Mouse (Mus musculus): ENCODE data around the gene AC170998.1. TPM values are rescaled to one million over a fixed set of nuclear protein-coding genes. Genes with fewer than 3 reads are reported as not detected.
"Not testable (repeated sequence)": the region's sequence is repeated elsewhere in the genome, so short reads cannot be mapped to it uniquely, and the experiment has no call there.

AC170998.1 gene
- total and polyA plus RNA-seq, 2 experiments from 2014 or later, result 1.00 TPM; not detected in 1

- 4% methylated on average over 24 of the region's 24 CpGs for WGBS
- DNase-seq (ENCODE audit: low spot score) (no peak), ATAC-seq (ENCODE audit: insufficient read depth, low read depth) (no peak)
- H3K4me1 ChIP-seq (ENCODE audit: control insufficient read depth, insufficient read depth), result peaks cover 15% of the 10 kb centered on the region
- H3K27me3 ChIP-seq (ENCODE audit: control insufficient read depth, insufficient read depth, low read length), result peaks cover 37% of the 10 kb centered on the region
- H3K9me3 ChIP-seq (replicated peaks; ENCODE audit: control insufficient read depth, low read length), result no peaks in the 10 kb centered on the region
- peak overlapping the region; percentile 43 for H3K9ac ChIP-seq (replicated peaks; ENCODE audit: low read depth, low read length)
- no peak overlapping the region for H3K27ac ChIP-seq (ENCODE audit: low read depth)
- peak overlapping the region; percentile 43 for H3K4me3 ChIP-seq (ENCODE audit: low read depth, low read length)
- peak overlapping the region; percentile 59 for H3K4me2 ChIP-seq (ENCODE audit: low read depth, low read length)
- no peak for TF ChIP-seq EP300 (IDR thresholded peaks at IDR 0.05; ENCODE audit: low read depth)
- TF ChIP-seq CTCF (IDR thresholded peaks at IDR 0.05; ENCODE audit: low read depth), result no peak
- H3K36me3 ChIP-seq (replicated peaks; ENCODE audit: control insufficient read depth, insufficient read depth, low read length), result no peaks in the 10 kb centered on the region
Observed at GRCm38 (mm10) chr17:28769875-28770421, 44.1 kb downstream of the AC170998.1 start.

DNA sequence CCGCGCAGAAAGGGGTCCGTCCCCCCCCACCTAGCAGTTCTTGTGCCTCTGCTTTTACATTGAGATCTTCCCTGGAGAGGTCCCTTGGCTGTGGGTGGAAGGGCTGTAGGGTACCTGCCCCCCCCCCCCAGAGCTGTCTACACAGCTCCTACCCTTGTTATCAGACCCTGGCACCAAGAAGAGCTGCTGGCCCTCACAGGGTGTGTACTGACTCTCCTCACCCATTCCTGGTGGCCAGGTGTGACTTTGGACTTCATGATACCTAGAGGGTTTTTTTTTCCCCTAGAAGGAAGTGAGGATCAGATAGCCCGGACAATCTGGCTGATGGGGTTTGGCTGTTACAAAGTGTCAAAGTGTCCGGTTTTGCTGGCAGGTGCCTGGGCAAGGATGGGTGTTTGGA is 45.4 kb downstream of the AC170998.1 start:
- Histone ChIP-seq H3K4me3 (ENCODE audit: low read depth, low read length) (no peak overlapping the region), H3K9ac (replicated peaks; ENCODE audit: low read depth, low read length) (no peak overlapping the region), H3K4me1 (ENCODE audit: control insufficient read depth, insufficient read depth) (peaks cover 15% of the 10 kb centered on the region), H3K27me3 (ENCODE audit: control insufficient read depth, insufficient read depth, low read length) (peaks cover 37% of the 10 kb centered on the region), H3K4me2 (ENCODE audit: low read depth, low read length) (no peak overlapping the region), H3K9me3 (replicated peaks; ENCODE audit: control insufficient read depth, low read length) (no peaks in the 10 kb centered on the region), H3K27ac (ENCODE audit: low read depth) (no peak overlapping the region), H3K36me3 (replicated peaks; ENCODE audit: control insufficient read depth, insufficient read depth, low read length) (no peaks in the 10 kb centered on the region)
- TF ChIP-seq EP300 (IDR thresholded peaks at IDR 0.05; ENCODE audit: low read depth), result no peak
- TF ChIP-seq CTCF (IDR thresholded peaks at IDR 0.05; ENCODE audit: low read depth), result no peak
- DNase-seq (ENCODE audit: low spot score) (no peak), ATAC-seq (ENCODE audit: insufficient read depth, low read depth) (no peak)
- WGBS, result 89% methylated on average over 5 of the region's 5 CpGs

DNA sequence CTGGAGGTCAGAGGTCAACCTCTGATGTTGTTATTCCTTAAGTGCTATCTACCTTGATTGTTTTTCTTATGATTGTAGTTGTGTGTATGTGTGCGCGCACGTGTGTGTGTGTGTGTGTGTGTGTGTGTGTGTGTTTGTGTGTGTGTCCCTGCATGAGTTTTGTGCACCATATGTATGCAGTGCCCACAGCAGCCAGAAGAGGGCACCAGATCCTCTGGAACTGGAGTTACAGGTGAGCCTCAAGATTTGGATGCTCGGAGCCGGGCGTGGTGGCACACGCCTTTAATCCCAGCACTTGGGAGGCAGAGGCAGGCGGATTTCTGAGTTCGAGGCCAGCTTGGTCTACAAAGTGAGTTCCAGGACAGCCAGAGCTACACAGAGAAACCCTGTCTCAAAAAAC is 48.4 kb downstream of the AC170998.1 start:
- H3K27ac ChIP-seq (ENCODE audit: low read depth); H3K9ac ChIP-seq (replicated peaks; ENCODE audit: low read depth, low read length); DNase-seq (ENCODE audit: low spot score); H3K9me3 ChIP-seq (replicated peaks; ENCODE audit: control insufficient read depth, low read length); H3K4me2 ChIP-seq (ENCODE audit: low read depth, low read length); H3K4me3 ChIP-seq (ENCODE audit: low read depth, low read length); H3K36me3 ChIP-seq (replicated peaks; ENCODE audit: control insufficient read depth, insufficient read depth, low read length); ATAC-seq (ENCODE audit: insufficient read depth, low read depth): not testable (repeated sequence)
- Histone ChIP-seq H3K27me3 (ENCODE audit: control insufficient read depth, insufficient read depth, low read length) (peaks cover 24% of the 10 kb centered on the region), H3K4me1 (ENCODE audit: control insufficient read depth, insufficient read depth) (peaks cover 12% of the 10 kb centered on the region)
- 91% methylated on average over 7 of the region's 9 CpGs for WGBS

- H3K27me3 ChIP-seq (ENCODE audit: control insufficient read depth, insufficient read depth, low read length), result peaks cover 16% of the 10 kb centered on the region
- H3K9me3 ChIP-seq (replicated peaks; ENCODE audit: control insufficient read depth, low read length), result no peaks in the 10 kb centered on the region
- H3K36me3 ChIP-seq (replicated peaks; ENCODE audit: control insufficient read depth, insufficient read depth, low read length), result no peaks in the 10 kb centered on the region
- DNase-seq (ENCODE audit: low spot score) (no peak), ATAC-seq (ENCODE audit: insufficient read depth, low read depth) (no peak)
- WGBS, result 69% methylated on average over 4 of the region's 4 CpGs
- H3K4me3 ChIP-seq (ENCODE audit: low read depth, low read length), result no peak overlapping the region
- H3K4me1 ChIP-seq (ENCODE audit: control insufficient read depth, insufficient read depth), result peaks cover 3% of the 10 kb centered on the region; the same call in 1 of the 2 replicates
- no peak overlapping the region for H3K4me2 ChIP-seq (ENCODE audit: low read depth, low read length)
- no peak for TF ChIP-seq CTCF (IDR thresholded peaks at IDR 0.05; ENCODE audit: low read depth)
- TF ChIP-seq EP300 (IDR thresholded peaks at IDR 0.05; ENCODE audit: low read depth), result no peak
- no peak overlapping the region for H3K9ac ChIP-seq (replicated peaks; ENCODE audit: low read depth, low read length)
- H3K27ac ChIP-seq (ENCODE audit: low read depth), result no peak overlapping the region
Observed at GRCm38 (mm10) chr17:28775161-28775560, 49.3 kb downstream of the AC170998.1 start.

Other genes starting within 250 kb of the AC170998.1 start
- 19.4 and 37.3 TPM in 2 replicates for gene Fkbp5, start 208.6 kb upstream of the AC170998.1 start, total RNA-seq (2014; rRNA removed; ENCODE audit: low replicate concordance)
- gene Fkbp5, start 208.6 kb upstream of the AC170998.1 start, polyA plus RNA-seq (2015; fragmentation: Nextera tagmentation; extraction: Ambion mirVana), result 7.6 and 8.3 TPM in 2 replicates
- gene Armc12, start 195.3 kb upstream of the AC170998.1 start, total RNA-seq (2014; rRNA removed; ENCODE audit: low replicate concordance), result not detected in 2 replicates
- gene Armc12, start 195.3 kb upstream of the AC170998.1 start, polyA plus RNA-seq (2015; fragmentation: Nextera tagmentation; extraction: Ambion mirVana), result not detected in 2 replicates
- gene Clpsl2, start 176.7 kb upstream of the AC170998.1 start, total RNA-seq (2014; rRNA removed; ENCODE audit: low replicate concordance), result not detected in 2 replicates
- not detected in 2 replicates for gene Clpsl2, start 176.7 kb upstream of the AC170998.1 start, polyA plus RNA-seq (2015; fragmentation: Nextera tagmentation; extraction: Ambion mirVana)
- not detected in 2 replicates for gene Clps, start 165.3 kb upstream of the AC170998.1 start, total RNA-seq (2014; rRNA removed; ENCODE audit: low replicate concordance)
- not detected in 2 replicates for gene Clps, start 165.3 kb upstream of the AC170998.1 start, polyA plus RNA-seq (2015; fragmentation: Nextera tagmentation; extraction: Ambion mirVana)
- gene Lhfpl5, start 150.4 kb upstream of the AC170998.1 start, total RNA-seq (2014; rRNA removed; ENCODE audit: low replicate concordance), result not detected in 2 replicates
- 0.07 and 0.10 TPM in 2 replicates for gene Lhfpl5, start 150.4 kb upstream of the AC170998.1 start, polyA plus RNA-seq (2015; fragmentation: Nextera tagmentation; extraction: Ambion mirVana)
- gene Srpk1, start 103.4 kb upstream of the AC170998.1 start, total RNA-seq (2014; rRNA removed; ENCODE audit: low replicate concordance), result 16.6 and 21.0 TPM in 2 replicates
- 29.3 and 29.9 TPM in 2 replicates for gene Srpk1, start 103.4 kb upstream of the AC170998.1 start, polyA plus RNA-seq (2015; fragmentation: Nextera tagmentation; extraction: Ambion mirVana)
- not detected in 2 replicates for gene Slc26a8, start 35.9 kb upstream of the AC170998.1 start, total RNA-seq (2014; rRNA removed; ENCODE audit: low replicate concordance)
- 0.29 and 0.36 TPM in 2 replicates for gene Slc26a8, start 35.9 kb upstream of the AC170998.1 start, polyA plus RNA-seq (2015; fragmentation: Nextera tagmentation; extraction: Ambion mirVana)
- gene Mapk14, start 34.8 kb upstream of the AC170998.1 start, total RNA-seq (2014; rRNA removed; ENCODE audit: low replicate concordance), result 29.5 and 47.7 TPM in 2 replicates
- gene Mapk14, start 34.8 kb upstream of the AC170998.1 start, polyA plus RNA-seq (2015; fragmentation: Nextera tagmentation; extraction: Ambion mirVana), result 17.8 and 19.4 TPM in 2 replicates
- gene Mapk13, start 43.2 kb downstream of the AC170998.1 start, total RNA-seq (2014; rRNA removed; ENCODE audit: low replicate concordance), result 0.65 and 3.8 TPM in 2 replicates
- gene Mapk13, start 43.2 kb downstream of the AC170998.1 start, polyA plus RNA-seq (2015; fragmentation: Nextera tagmentation; extraction: Ambion mirVana), result 0.78 and 1.1 TPM in 2 replicates
- 4.6 and 27.8 TPM in 2 replicates for gene Brpf3, start 75.0 kb downstream of the AC170998.1 start, total RNA-seq (2014; rRNA removed; ENCODE audit: low replicate concordance)
- gene Brpf3, start 75.0 kb downstream of the AC170998.1 start, polyA plus RNA-seq (2015; fragmentation: Nextera tagmentation; extraction: Ambion mirVana), result 2.7 and 3.4 TPM in 2 replicates
- gene Pnpla1, start 132.3 kb downstream of the AC170998.1 start, total RNA-seq (2014; rRNA removed; ENCODE audit: low replicate concordance), result not detected in 2 replicates
- 0.03 and 0.04 TPM in 2 replicates for gene Pnpla1, start 132.3 kb downstream of the AC170998.1 start, polyA plus RNA-seq (2015; fragmentation: Nextera tagmentation; extraction: Ambion mirVana)
- gene 4930539E08Rik, start 189.2 kb downstream of the AC170998.1 start, total RNA-seq (2014; rRNA removed; ENCODE audit: low replicate concordance), result not detected in 2 replicates
- 0.03 TPM in 2 replicates for gene 4930539E08Rik, start 189.2 kb downstream of the AC170998.1 start, polyA plus RNA-seq (2015; fragmentation: Nextera tagmentation; extraction: Ambion mirVana)
- gene Pxt1, start 217.8 kb downstream of the AC170998.1 start, total RNA-seq (2014; rRNA removed; ENCODE audit: low replicate concordance), result not detected in 2 replicates
- gene Pxt1, start 217.8 kb downstream of the AC170998.1 start, polyA plus RNA-seq (2015; fragmentation: Nextera tagmentation; extraction: Ambion mirVana), result not detected in 2 replicates
- gene Kctd20, start 225.9 kb downstream of the AC170998.1 start, total RNA-seq (2014; rRNA removed; ENCODE audit: low replicate concordance), result 32.3 and 41.5 TPM in 2 replicates
- 33.3 and 35.3 TPM in 2 replicates for gene Kctd20, start 225.9 kb downstream of the AC170998.1 start, polyA plus RNA-seq (2015; fragmentation: Nextera tagmentation; extraction: Ambion mirVana)